Mouse (Mus musculus): ENCODE results near the gene Cct8. TPM values are rescaled to one million over a fixed set of nuclear protein-coding genes. Genes with fewer than 3 reads are reported as not detected.
A peak's percentile ranks its signal among the peaks of the same experiment; 100 is the strongest.
"Not testable (repeated sequence)": the region's sequence is repeated elsewhere in the genome, so short reads cannot be mapped to it uniquely, and the experiment has no call there.

Cct8 gene
- polyA plus RNA-seq, 1 experiment from 2014 or later, result 282 TPM

- peaks cover 39% of the 10 kb centered on the region for H3K36me3 ChIP-seq
- H3K27me3 ChIP-seq, result no peaks in the 10 kb centered on the region
- peak overlapping the region; percentile 74 for H3K4me3 ChIP-seq
- H3K4me2 ChIP-seq, result peak overlapping the region; percentile 71
- peak overlapping the region; percentile 82 for H3K27ac ChIP-seq
- H3K9me3 ChIP-seq (replicated peaks), result no peaks in the 10 kb centered on the region
- H3K4me1 ChIP-seq (replicated peaks), result peaks cover 13% of the 10 kb centered on the region
- peak overlapping the region; percentile 87 for H3K9ac ChIP-seq
- WGBS, result under 1% methylated on average over 39 of the region's 39 CpGs
- peak; percentile 23; the same call in 1 of the 2 replicates for ATAC-seq (replicated peaks; ENCODE audit: insufficient number of reproducible peaks, insufficient read depth, low FRiP score, low read depth)
Measured at GRCm38 (mm10) chr16:87494955-87495655, 568 bp downstream of the Cct8 start.

GRCm38 (mm10) chr16:87492191-87492792 lies 3.4 kb downstream of the Cct8 start:
- not testable (repeated sequence) for ATAC-seq (replicated peaks; ENCODE audit: insufficient number of reproducible peaks, insufficient read depth, low FRiP score, low read depth)
- 92% methylated on average over 12 of the region's 12 CpGs for WGBS

GRCm38 (mm10) chr16:87488605-87489004 lies 7.1 kb downstream of the Cct8 start:
- no peaks in the 10 kb centered on the region for H3K9me3 ChIP-seq (replicated peaks)
- H3K36me3 ChIP-seq, result peaks cover 96% of the 10 kb centered on the region
- no peak overlapping the region for H3K27ac ChIP-seq
- no peak overlapping the region for H3K4me2 ChIP-seq
- no peaks in the 10 kb centered on the region for H3K27me3 ChIP-seq
- ATAC-seq (replicated peaks; ENCODE audit: insufficient number of reproducible peaks, insufficient read depth, low FRiP score, low read depth), result no peak
- H3K4me1 ChIP-seq (replicated peaks), result no peaks in the 10 kb centered on the region
- no peak overlapping the region for H3K4me3 ChIP-seq
- WGBS, result 75% methylated on average over 2 of the region's 2 CpGs
- H3K9ac ChIP-seq, result no peak overlapping the region

More at GRCm38 (mm10) chr16:87492191-87492792, 3.4 kb downstream of the Cct8 start:
- not testable (repeated sequence) for H3K27ac ChIP-seq; H3K4me2 ChIP-seq; H3K9me3 ChIP-seq (replicated peaks); H3K4me3 ChIP-seq; H3K27me3 ChIP-seq; H3K9ac ChIP-seq
- H3K36me3 ChIP-seq, result peaks cover 67% of the 10 kb centered on the region
- peaks cover 13% of the 10 kb centered on the region for H3K4me1 ChIP-seq (replicated peaks)

GRCm38 (mm10) chr16:87486739-87487138 lies 8.9 kb downstream of the Cct8 start:
- no peak overlapping the region for H3K27ac ChIP-seq
- 93% methylated on average over 5 of the region's 5 CpGs for WGBS

GRCm38 (mm10) chr16:87484367-87484766 lies 11.3 kb downstream of the Cct8 start:
- no peaks in the 10 kb centered on the region for H3K9me3 ChIP-seq (replicated peaks)
- no peak overlapping the region for H3K27ac ChIP-seq
- peaks cover 83% of the 10 kb centered on the region for H3K36me3 ChIP-seq
- 86% methylated on average over 5 of the region's 5 CpGs for WGBS
- H3K9ac ChIP-seq, result no peak overlapping the region
- H3K4me2 ChIP-seq, result no peak overlapping the region
- H3K27me3 ChIP-seq, result no peaks in the 10 kb centered on the region
- ATAC-seq (replicated peaks; ENCODE audit: insufficient number of reproducible peaks, insufficient read depth, low FRiP score, low read depth), result no peak
- no peak overlapping the region for H3K4me3 ChIP-seq
- no peaks in the 10 kb centered on the region for H3K4me1 ChIP-seq (replicated peaks)

More at GRCm38 (mm10) chr16:87486739-87487138, 8.9 kb downstream of the Cct8 start:
- Histone ChIP-seq H3K9ac (no peak overlapping the region), H3K4me2 (no peak overlapping the region), H3K9me3 (replicated peaks) (no peaks in the 10 kb centered on the region), H3K4me3 (no peak overlapping the region), H3K27me3 (no peaks in the 10 kb centered on the region), H3K4me1 (replicated peaks) (no peaks in the 10 kb centered on the region), H3K36me3 (peaks cover 90% of the 10 kb centered on the region)
- ATAC-seq (replicated peaks; ENCODE audit: insufficient number of reproducible peaks, insufficient read depth, low FRiP score, low read depth), result no peak

GRCm38 (mm10) chr16:87470579-87470978 lies 25.1 kb downstream of the Cct8 start:
- WGBS, result 87% methylated on average over 4 of the region's 4 CpGs

GRCm38 (mm10) chr16:87458752-87459151 lies 36.9 kb downstream of the Cct8 start:
- Histone ChIP-seq H3K27ac (no peak overlapping the region), H3K4me3 (no peak overlapping the region), H3K4me1 (replicated peaks) (peaks cover 21% of the 10 kb centered on the region), H3K4me2 (no peak overlapping the region), H3K27me3 (no peaks in the 10 kb centered on the region), H3K9me3 (replicated peaks) (no peaks in the 10 kb centered on the region), H3K36me3 (peaks cover 27% of the 10 kb centered on the region), H3K9ac (no peak overlapping the region)
- WGBS, result 95% methylated on average over 3 of the region's 3 CpGs
- no peak for ATAC-seq (replicated peaks; ENCODE audit: insufficient number of reproducible peaks, insufficient read depth, low FRiP score, low read depth)

More at GRCm38 (mm10) chr16:87470579-87470978, 25.1 kb downstream of the Cct8 start:
- H3K27me3 ChIP-seq, result no peaks in the 10 kb centered on the region
- no peaks in the 10 kb centered on the region for H3K9me3 ChIP-seq (replicated peaks)
- no peak overlapping the region for H3K4me3 ChIP-seq
- no peak overlapping the region for H3K27ac ChIP-seq
- H3K4me1 ChIP-seq (replicated peaks), result no peaks in the 10 kb centered on the region
- no peak overlapping the region for H3K9ac ChIP-seq
- H3K36me3 ChIP-seq, result peaks cover 76% of the 10 kb centered on the region
- no peak overlapping the region for H3K4me2 ChIP-seq
- no peak for ATAC-seq (replicated peaks; ENCODE audit: insufficient number of reproducible peaks, insufficient read depth, low FRiP score, low read depth)

GRCm38 (mm10) chr16:87455180-87455611 lies 40.5 kb downstream of the Cct8 start:
- Histone ChIP-seq H3K4me3 (peak overlapping the region; percentile 95), H3K9me3 (replicated peaks) (no peaks in the 10 kb centered on the region), H3K9ac (peak overlapping the region; percentile 88), H3K27ac (peak overlapping the region; percentile 82), H3K27me3 (no peaks in the 10 kb centered on the region), H3K4me2 (peak overlapping the region; percentile 79), H3K36me3 (peaks cover 11% of the 10 kb centered on the region), H3K4me1 (replicated peaks) (peaks cover 21% of the 10 kb centered on the region)
- ATAC-seq (replicated peaks; ENCODE audit: insufficient number of reproducible peaks, insufficient read depth, low FRiP score, low read depth), result peak; percentile 53
- under 1% methylated on average over 38 of the region's 38 CpGs for WGBS

GRCm38 (mm10) chr16:87454419-87455179 lies 41.1 kb downstream of the Cct8 start, which contains the start of gene Usp16:
Gene Usp16, plus strand, starts transcription at chr16:87454703.
- peaks cover 21% of the 10 kb centered on the region for H3K4me1 ChIP-seq (replicated peaks)
- peak within 1 kb of the TSS; percentile 82 for H3K27ac ChIP-seq
- H3K36me3 ChIP-seq, result peaks cover 8% of the 10 kb centered on the region
- 10% methylated on average over 43 of the region's 45 CpGs for WGBS
- no peaks in the 10 kb centered on the region for H3K9me3 ChIP-seq (replicated peaks)
- no peaks in the 10 kb centered on the region for H3K27me3 ChIP-seq
- peak within 1 kb of the TSS; percentile 88 for H3K9ac ChIP-seq
- peak within 1 kb of the TSS; percentile 79 for H3K4me2 ChIP-seq
- peak; percentile 95 for ATAC-seq (replicated peaks; ENCODE audit: insufficient number of reproducible peaks, insufficient read depth, low FRiP score, low read depth)
- peak within 1 kb of the TSS; percentile 95 for H3K4me3 ChIP-seq

- H3K4me3 ChIP-seq, result no peak overlapping the region
- H3K27me3 ChIP-seq, result no peaks in the 10 kb centered on the region
- H3K27ac ChIP-seq, result no peak overlapping the region
- H3K9ac ChIP-seq, result no peak overlapping the region
- H3K4me1 ChIP-seq (replicated peaks), result peaks cover 21% of the 10 kb centered on the region
- 89% methylated on average over 2 of the region's 2 CpGs for WGBS
- no peak for ATAC-seq (replicated peaks; ENCODE audit: insufficient number of reproducible peaks, insufficient read depth, low FRiP score, low read depth)
- H3K9me3 ChIP-seq (replicated peaks), result no peaks in the 10 kb centered on the region
- H3K4me2 ChIP-seq, result no peak overlapping the region
- H3K36me3 ChIP-seq, result no peaks in the 10 kb centered on the region
Measured at GRCm38 (mm10) chr16:87453226-87453625, 42.4 kb downstream of the Cct8 start.

- 89% methylated on average over 3 of the region's 3 CpGs for WGBS
- H3K4me1 ChIP-seq (replicated peaks), result peaks cover 8% of the 10 kb centered on the region
Measured at GRCm38 (mm10) chr16:87445528-87445927, 50.1 kb downstream of the Cct8 start.

More at GRCm38 (mm10) chr16:87445528-87445927, 50.1 kb downstream of the Cct8 start:
- no peak overlapping the region for H3K4me3 ChIP-seq
- no peak overlapping the region for H3K9ac ChIP-seq
- H3K36me3 ChIP-seq, result no peaks in the 10 kb centered on the region
- no peaks in the 10 kb centered on the region for H3K27me3 ChIP-seq
- no peak overlapping the region for H3K4me2 ChIP-seq
- no peak overlapping the region for H3K27ac ChIP-seq
- no peaks in the 10 kb centered on the region for H3K9me3 ChIP-seq (replicated peaks)
- no peak for ATAC-seq (replicated peaks; ENCODE audit: insufficient number of reproducible peaks, insufficient read depth, low FRiP score, low read depth)
